Mouse (Mus musculus) myocyte (in vitro differentiated cells): ENCODE measurements around the gene Ispd.

Experiments used
- MAX ChIP-seq: IDR thresholded peaks from one replicate; pipeline ENCODE4 v1.6.1; 2011; ENCODE audit warnings: low read depth, mild to moderate bottlenecking, control low read depth
- POLR2A ChIP-seq: IDR thresholded peaks from one replicate; pipeline ENCODE4 v1.6.1; 2011; ENCODE audit warnings: low read depth, mild to moderate bottlenecking, control low read depth, moderate library complexity; ENCODE audit not compliant: insufficient read length
- POLR2AphosphoS2 ChIP-seq: IDR thresholded peaks from one replicate; pipeline ENCODE4 v1.6.1; 2011; ENCODE audit warnings: low read depth, control low read depth; ENCODE audit not compliant: insufficient read length
- TCF12 ChIP-seq: IDR thresholded peaks from one replicate; pipeline ENCODE4 v1.6.1; 2011; ENCODE audit warnings: mild to moderate bottlenecking, control low read depth; ENCODE audit not compliant: poor library complexity, insufficient read depth, severe bottlenecking
- TCF3 ChIP-seq: IDR thresholded peaks from one replicate; pipeline ENCODE4 v1.6.1; 2011; ENCODE audit warnings: low read depth, control low read depth; ENCODE audit not compliant: insufficient read length
- USF1 ChIP-seq: IDR thresholded peaks from one replicate; pipeline ENCODE4 v1.6.1; 2011; ENCODE audit warnings: low read depth, mild to moderate bottlenecking, control low read depth, moderate library complexity

- TF ChIP-seq POLR2A (no peak), USF1 (no peak), TCF12 (no peak), TCF3 (no peak), POLR2AphosphoS2 (no peak), MAX (no peak)
Observed at GRCm38 (mm10) chr12:36360693-36361092, 20.6 kb upstream of the Ispd start.
